Mouse (Mus musculus) heart, postnatal 0 days (tissue): ENCODE data around the gene Ccdc142. TPM values are rescaled to one million over a fixed set of nuclear protein-coding genes. Genes with fewer than 3 reads are reported as not detected.

Experiments
- ATAC-seq: fragments of 200-750 bp; cut with Nextera tagmentation; 2 replicates; pipeline ENCODE4 v1.8.0; 2017; ENCODE audit warnings: low read depth, moderate number of reproducible peaks, moderate library complexity; ENCODE audit not compliant: insufficient read depth
- DNase-seq: peaks from one replicate; pipeline ENCODE4 v3.0.0-alpha.2; 2016; ENCODE audit warnings: low spot score
- H3K27ac ChIP-seq: fragments of 300-500 bp; sonication (generic); 2 replicates; pipeline ENCODE4 v1.5.1; 2014; ENCODE audit warnings: low read depth, mild to moderate bottlenecking
- H3K27me3 ChIP-seq: fragments of 300-500 bp; sonication (generic); 2 replicates; pipeline ENCODE4 v1.6.1; 2014; ENCODE audit warnings: low read length, mixed read lengths; ENCODE audit not compliant: control insufficient read depth, insufficient read depth
- H3K36me3 ChIP-seq: fragments of 300-500 bp; sonication (generic); replicated peaks from 2 replicates; pipeline ENCODE4 v1.6.1; 2014; ENCODE audit warnings: low read length, mixed read lengths; ENCODE audit not compliant: control insufficient read depth, insufficient read depth
- H3K4me1 ChIP-seq: fragments of 300-500 bp; sonication (generic); 2 replicates; pipeline ENCODE4 v1.6.1; 2014; ENCODE audit warnings: antibody characterized with exemption; ENCODE audit not compliant: control insufficient read depth, insufficient read depth
- H3K4me2 ChIP-seq: fragments of 300-500 bp; sonication (generic); 2 replicates; pipeline ENCODE4 v1.6.1; 2014; ENCODE audit warnings: low read depth, mild to moderate bottlenecking, low read length, moderate library complexity
- H3K4me3 ChIP-seq: fragments of 300-500 bp; sonication (generic); 2 replicates; pipeline ENCODE4 v1.5.1; 2014; ENCODE audit warnings: low read depth, low read length
- H3K9ac ChIP-seq: fragments of 300-500 bp; sonication (generic); replicated peaks from 2 replicates; pipeline ENCODE4 v1.6.1; 2014; ENCODE audit warnings: low read depth, low read length, mixed read lengths
- H3K9me3 ChIP-seq: fragments of 300-500 bp; sonication (generic); replicated peaks from 2 replicates; pipeline ENCODE4 v1.6.1; 2016; ENCODE audit warnings: low read length; ENCODE audit not compliant: control insufficient read depth
- CTCF ChIP-seq: IDR thresholded peaks from 2 replicates; pipeline ENCODE4 v1.5.1; 2016; ENCODE audit warnings: antibody characterized with exemption, control low read depth, low read depth
- EP300 ChIP-seq: IDR thresholded peaks from 2 replicates; pipeline ENCODE4 v1.6.1; 2016; ENCODE audit warnings: antibody characterized with exemption, low read depth
- WGBS: fragments of 180-500 bp; shearing (Covaris S2); extraction: QIAGEN DNeasy Blood & Tissue Kit; methylation state at CpG from one replicate; pipeline ENCODE4 v1.1.7; 2014; 5-methylcytosine and 5-hydroxymethylcytosine counted together
- polyA plus RNA-seq: library from polyadenylated mRNA; unstranded; fragments of >200 nt; fragmentation: Nextera tagmentation; extraction: Ambion mirVana; gene quantifications from 2 replicates; pipeline ENCODE4 v1.2.1, GENCODE M21; 2015
- total RNA-seq: library from RNA; depleted of rRNA; stranded (reverse); fragments of >200 nt; gene quantifications from 2 replicates; pipeline ENCODE4 v1.2.3, GENCODE M21; 2014; ENCODE audit warnings: low replicate concordance

Gene Ccdc142
- total and polyA plus RNA-seq, 2 experiments from 2014 or later: 0.11 to 1.6 TPM

GRCm38 (mm10) chr6:83119734-83120051 lies 18.3 kb downstream of the Ccdc142 start:
- no peaks in the 10 kb centered on the region for H3K9me3 ChIP-seq
- no peak overlapping the region for H3K4me2 ChIP-seq
- WGBS: 60% methylated on average over 7 of the region's 7 CpGs
- TF ChIP-seq CTCF (no peak), EP300 (no peak)
- H3K27me3 ChIP-seq: no peaks in the 10 kb centered on the region
- H3K9ac ChIP-seq: no peak overlapping the region
- H3K36me3 ChIP-seq: peaks cover 15% of the 10 kb centered on the region
- ATAC-seq (no peak), DNase-seq (no peak)
- no peak overlapping the region for H3K27ac ChIP-seq
- H3K4me1 ChIP-seq: peaks cover 27% of the 10 kb centered on the region
- H3K4me3 ChIP-seq: no peak overlapping the region

DNA sequence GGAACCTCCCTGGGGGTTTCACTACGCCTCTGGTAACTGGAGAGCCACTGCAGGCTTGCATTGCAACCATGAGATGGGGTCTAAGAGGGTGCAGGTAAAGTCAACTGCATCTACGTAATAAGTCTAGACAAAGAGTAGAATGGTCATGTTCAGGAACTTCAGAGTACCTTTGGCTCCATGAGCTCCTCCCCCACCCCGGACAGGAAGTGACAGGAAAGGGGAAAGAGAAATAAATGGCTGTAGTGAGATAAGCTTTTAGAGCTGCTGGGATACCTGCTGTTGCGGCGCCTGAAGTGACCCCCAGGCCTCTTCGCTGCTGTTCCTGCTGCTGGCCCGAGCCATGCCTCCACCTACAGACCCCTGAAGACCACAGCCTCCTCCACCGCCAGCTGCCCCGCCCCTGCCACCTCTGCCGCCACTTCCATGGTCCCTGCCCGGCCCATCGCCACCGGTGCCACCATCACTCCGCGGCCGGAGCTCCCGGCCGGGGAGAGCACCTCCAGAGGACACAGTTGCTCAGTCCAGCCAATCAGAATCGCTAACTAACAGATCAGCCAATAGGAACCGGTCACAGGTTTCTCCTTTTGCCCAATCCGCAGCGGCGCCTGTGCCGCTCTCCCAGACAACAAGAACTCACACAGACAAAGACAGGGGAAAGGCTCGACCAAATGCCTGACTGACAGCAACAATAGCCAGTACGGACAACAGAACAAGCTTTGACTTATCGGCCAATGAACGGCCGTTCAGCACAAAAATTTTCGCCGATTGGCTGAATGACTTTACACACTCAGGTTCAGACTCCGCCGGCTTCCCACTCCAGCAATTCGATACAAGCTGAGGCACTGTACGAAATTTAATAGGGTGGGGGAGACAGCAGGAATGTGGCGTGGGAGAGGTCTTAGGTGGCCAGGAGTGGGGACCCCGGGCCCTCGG lies 19.8 kb downstream of the Ccdc142 start, which contains the start of gene Wbp1:
Gene Wbp1, minus strand, starts transcription at position 630 of the 933 bp plus-strand sequence.
- H3K9me3 ChIP-seq: no peaks in the 10 kb centered on the region
- TF ChIP-seq CTCF (no peak), EP300 (peak; percentile 85; the same call in 1 of the 2 replicates)
- H3K36me3 ChIP-seq: peaks cover 15% of the 10 kb centered on the region
- peak within 1 kb of the TSS; percentile 60 for H3K4me3 ChIP-seq
- H3K9ac ChIP-seq: peak within 1 kb of the TSS; percentile 72
- peak; percentile 95 for ATAC-seq
- WGBS: under 1% methylated on average over 38 of the region's 38 CpGs
- peak within 1 kb of the TSS; percentile 96 for H3K4me2 ChIP-seq
- peaks cover 22% of the 10 kb centered on the region for H3K4me1 ChIP-seq
- H3K27me3 ChIP-seq: no peaks in the 10 kb centered on the region
- peak within 1 kb of the TSS; percentile 85 for H3K27ac ChIP-seq
- peak; percentile 99 for DNase-seq

- peak overlapping the region; percentile 85 for H3K27ac ChIP-seq
- no peaks in the 10 kb centered on the region for H3K27me3 ChIP-seq
- no peaks in the 10 kb centered on the region for H3K9me3 ChIP-seq
- peak overlapping the region; percentile 72 for H3K9ac ChIP-seq
- ATAC-seq (peak; percentile 27), DNase-seq (no peak)
- H3K4me2 ChIP-seq: peak overlapping the region; percentile 96
- H3K36me3 ChIP-seq: peaks cover 12% of the 10 kb centered on the region
- TF ChIP-seq CTCF: no peak
- no peak for TF ChIP-seq EP300
- H3K4me1 ChIP-seq: peaks cover 20% of the 10 kb centered on the region
- 2% methylated on average over 38 of the region's 52 CpGs for WGBS
- H3K4me3 ChIP-seq: peak overlapping the region; percentile 60
Observed at GRCm38 (mm10) chr6:83121863-83122710, 20.7 kb downstream of the Ccdc142 start.

DNA sequence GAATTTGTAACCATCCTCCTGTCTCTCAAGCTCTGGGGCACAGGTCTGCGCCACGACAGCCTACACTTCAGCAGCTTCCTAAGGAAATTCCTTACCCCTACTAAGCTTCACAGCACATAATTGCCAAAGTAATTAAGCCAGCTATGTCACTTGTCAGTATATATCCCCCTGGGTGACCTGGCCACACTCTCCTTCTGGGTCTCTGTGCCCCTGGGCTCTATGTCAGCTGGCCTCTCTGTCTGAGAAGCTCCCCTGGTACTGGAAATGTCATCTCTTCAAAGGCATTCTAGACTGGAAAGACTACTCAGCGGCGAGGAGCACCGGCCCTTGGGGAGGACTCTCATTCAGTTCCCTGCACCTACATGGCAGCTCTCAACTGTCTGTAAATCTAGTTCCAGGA lies 21.6 kb downstream of the Ccdc142 start:
- no peak for DNase-seq
- no peak overlapping the region for H3K4me3 ChIP-seq
- WGBS: 84% methylated on average over 5 of the region's 5 CpGs

DNA sequence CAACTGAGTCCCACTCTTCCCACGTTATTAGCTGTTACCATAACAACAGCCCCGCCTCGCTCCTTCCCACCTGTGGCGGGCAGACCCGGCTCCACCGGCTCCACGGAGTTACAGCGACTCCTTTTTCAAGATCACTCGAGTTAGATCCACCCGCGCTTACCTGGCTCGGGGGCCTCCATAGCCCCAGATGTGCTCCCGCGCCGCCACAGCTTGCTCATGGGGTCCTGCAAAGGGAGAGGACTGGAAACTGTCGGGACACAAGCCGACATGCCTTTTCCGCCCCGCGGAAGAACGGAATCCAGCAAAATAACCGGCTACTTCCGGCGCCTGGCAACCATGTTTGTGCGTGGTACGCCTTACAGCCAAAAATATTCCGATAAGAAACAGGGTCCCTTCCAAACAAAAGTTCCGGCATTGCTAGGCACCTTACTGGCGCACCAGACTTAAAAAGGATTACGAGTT lies 23.5 kb downstream of the Ccdc142 start:
- 0% methylated on average over 30 of the region's 30 CpGs for WGBS
- no peaks in the 10 kb centered on the region for H3K36me3 ChIP-seq
- peak overlapping the region; percentile 58 for H3K9ac ChIP-seq
- no peaks in the 10 kb centered on the region for H3K27me3 ChIP-seq
- H3K4me2 ChIP-seq: peak overlapping the region; percentile 87
- DNase-seq (peak; percentile 85), ATAC-seq (peak; percentile 22)
- peaks cover 20% of the 10 kb centered on the region for H3K4me1 ChIP-seq
- 0 out of 2 replicates have a peak, but pooled peaks have one; percentile 70 for TF ChIP-seq EP300
- TF ChIP-seq CTCF: no peak
- peak overlapping the region; percentile 68 for H3K4me3 ChIP-seq
- H3K9me3 ChIP-seq: no peaks in the 10 kb centered on the region
- no peak overlapping the region for H3K27ac ChIP-seq

More for the DNA sequence above, 21.6 kb downstream of the Ccdc142 start:
- ATAC-seq: no peak
- no peaks in the 10 kb centered on the region for H3K9me3 ChIP-seq
- H3K4me2 ChIP-seq: no peak overlapping the region
- TF ChIP-seq EP300 (no peak), CTCF (no peak)
- H3K9ac ChIP-seq: no peak overlapping the region
- H3K27ac ChIP-seq: no peak overlapping the region
- H3K27me3 ChIP-seq: no peaks in the 10 kb centered on the region
- H3K4me1 ChIP-seq: peaks cover 20% of the 10 kb centered on the region
- H3K36me3 ChIP-seq: peaks cover 7% of the 10 kb centered on the region; the same call in 1 of the 2 replicates
